Mouse (Mus musculus) left cerebral cortex, postnatal 36 days (tissue): ENCODE results near the gene Rps11. TPM values are rescaled to one million over a fixed set of nuclear protein-coding genes. Genes with fewer than 3 reads are reported as not detected.
"Not testable (repeated sequence)": the region's sequence is repeated elsewhere in the genome, so short reads cannot be mapped to it uniquely, and the experiment has no call there.

Experiments used
- DNase-seq, 2 experiments: peaks; one replicate each; pipeline ENCODE4 v3.0.0; 2021 to 2022; ENCODE audit warnings: low spot score in 2 of 2, mixed read lengths in 1 of 2
- intact Hi-C: fragments of 180-260 bp; cut with DNase I; formaldehyde crosslinking; loops from one replicate; pipeline ENCODE4 v1.15.1; 2025
- total RNA-seq, 2 experiments: library from RNA; stranded (reverse); gene quantifications; 2 replicates each; pipeline ENCODE4 v1.2.3; 2021

Rps11 gene
- total RNA-seq, 2 experiments from 2014 or later, result 405 to 466 TPM

- intact Hi-C loops, result no loop called here
- DNase-seq, result no peak
Measured at GRCm38 (mm10) chr7:45155590-45155989, 31.4 kb upstream of the Rps11 start.

GRCm38 (mm10) chr7:45154993-45155514, 30.8 kb upstream of the Rps11 start:
- DNase-seq, result peak in 1 of 2 experiments; percentile 40
- intact Hi-C loops, result loop anchor here (1.0 kb wide), 1 partner anchor 27 kb away; the partner anchor contains the start of gene Rpl13a

- intact Hi-C loops, result loop anchor here (1.0 kb wide), 1 partner anchor 26 kb away; the partner anchor contains the start of gene Rpl13a
- peak; percentile 97 to 98 for DNase-seq
Measured at GRCm38 (mm10) chr7:45154096-45154992, 30.1 kb upstream of the Rps11 start, which contains the start of the genes Pih1d1 and Aldh16a1. TSS of gene Pih1d1 (plus strand) at chr7:45154303. TSS of gene Aldh16a1 (minus strand) at chr7:45154584.

GRCm38 (mm10) chr7:45153586-45153985, 29.3 kb upstream of the Rps11 start:
- no peak for DNase-seq
- intact Hi-C loops, result no loop called here

- intact Hi-C loops, result not testable (repeated sequence)
Measured at GRCm38 (mm10) chr7:45153052-45153451, 28.8 kb upstream of the Rps11 start.

GRCm38 (mm10) chr7:45151303-45151702, 27.1 kb upstream of the Rps11 start:
- DNase-seq, result no peak
- intact Hi-C loops, result no loop called here

More at GRCm38 (mm10) chr7:45153052-45153451, 28.8 kb upstream of the Rps11 start:
- not testable (repeated sequence) for DNase-seq

- DNase-seq, result no peak
- intact Hi-C loops, result no loop called here
Measured at GRCm38 (mm10) chr7:45150321-45150720, 26.1 kb upstream of the Rps11 start.

- no peak for DNase-seq
- intact Hi-C loops, result no loop called here
Measured at GRCm38 (mm10) chr7:45149545-45149944, 25.3 kb upstream of the Rps11 start.

- DNase-seq, result no peak
- intact Hi-C loops, result no loop called here
Measured at GRCm38 (mm10) chr7:45148534-45149098, 24.4 kb upstream of the Rps11 start.

GRCm38 (mm10) chr7:45147899-45148298, 23.7 kb upstream of the Rps11 start:
- intact Hi-C loops, result no loop called here
- no peak for DNase-seq

- DNase-seq, result no peak
- intact Hi-C loops, result no loop called here
Measured at GRCm38 (mm10) chr7:45147267-45147666, 23.0 kb upstream of the Rps11 start.

GRCm38 (mm10) chr7:45145460-45145859, 21.2 kb upstream of the Rps11 start:
- no peak for DNase-seq
- intact Hi-C loops, result no loop called here

GRCm38 (mm10) chr7:45144368-45145174, 20.3 kb upstream of the Rps11 start:
- intact Hi-C loops, result no loop called here
- DNase-seq, result no peak

- intact Hi-C loops, result no loop called here
Measured at GRCm38 (mm10) chr7:45141914-45142313, 17.7 kb upstream of the Rps11 start.

GRCm38 (mm10) chr7:45141319-45141718, 17.1 kb upstream of the Rps11 start:
- DNase-seq, result no peak
- intact Hi-C loops, result no loop called here

More at GRCm38 (mm10) chr7:45141914-45142313, 17.7 kb upstream of the Rps11 start:
- DNase-seq, result no peak

- no peak for DNase-seq
- intact Hi-C loops, result no loop called here
Measured at GRCm38 (mm10) chr7:45139904-45140723, 15.9 kb upstream of the Rps11 start.

GRCm38 (mm10) chr7:45138403-45138802, 14.2 kb upstream of the Rps11 start:
- intact Hi-C loops, result no loop called here
- no peak for DNase-seq

- intact Hi-C loops, result loop anchor here (2.0 kb wide), 1 partner anchor 59 kb away; no protein-coding TSS in a partner anchor
Measured at GRCm38 (mm10) chr7:45137171-45138006, 13.2 kb upstream of the Rps11 start.

More at GRCm38 (mm10) chr7:45137171-45138006, 13.2 kb upstream of the Rps11 start:
- no peak for DNase-seq
